Mouse (Mus musculus) brain, adult 2 months (tissue): ENCODE measurements at regions not wholly inside any gene's neighbourhood (a gene's known extent, or its start where the extent isn't known, plus 50 kb on each side); places are given as distances from the start of the nearest gene placed in this dataset.

Experiments used
- DNase-seq: peaks from one replicate; pipeline ENCODE4 v3.0.0; 2011; ENCODE audit warnings: low read depth, low spot score

GRCm38 (mm10) chr7:74224378-74224777 is 210.9 kb upstream of the St8sia2 start:
- peak; percentile 76 for DNase-seq

DNA sequence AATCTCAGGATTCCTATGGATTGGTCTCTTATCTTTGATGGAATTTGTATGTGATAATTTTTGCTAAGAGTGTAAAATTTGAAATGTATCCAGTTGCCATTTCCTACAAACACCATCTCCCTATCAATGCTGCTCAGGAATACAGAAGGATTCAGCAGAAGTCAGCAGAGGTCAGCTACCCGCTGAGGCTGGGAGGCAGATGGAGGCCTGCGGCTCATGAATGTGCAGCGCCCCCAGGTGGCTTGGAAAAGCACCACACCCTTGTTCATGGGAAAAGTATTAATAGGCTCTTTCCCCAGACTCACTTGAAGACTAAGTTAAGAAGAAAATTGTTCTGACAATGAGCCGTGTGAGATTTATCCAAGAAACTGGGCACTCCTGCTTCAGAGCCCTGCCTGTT is 187.2 kb upstream of the St8sia2 start:
- peak; percentile 36 for DNase-seq

DNA sequence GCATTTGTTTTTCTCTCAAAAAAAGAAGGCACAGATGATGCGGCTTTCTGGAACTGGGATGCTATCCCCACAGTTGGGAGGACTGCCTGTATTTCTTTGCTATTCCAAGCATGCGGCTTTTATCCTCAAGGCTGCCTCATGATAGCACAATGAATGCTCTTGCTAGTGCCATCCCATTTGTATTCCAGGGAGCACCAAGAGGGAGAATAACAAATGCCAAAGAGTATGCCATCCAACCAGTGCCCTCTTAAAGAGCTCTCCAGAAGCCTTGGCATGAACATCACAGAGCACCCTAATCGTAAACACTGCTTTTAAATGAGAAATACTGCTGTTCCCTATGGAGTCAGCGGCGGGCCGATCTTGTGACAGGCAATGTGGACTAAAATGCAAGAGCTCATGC is 185.3 kb upstream of the St8sia2 start:
- DNase-seq: peak; percentile 78

- DNase-seq: no peak
Measured at GRCm38 (mm10) chr7:74184661-74185060, 171.2 kb upstream of the St8sia2 start.

DNA sequence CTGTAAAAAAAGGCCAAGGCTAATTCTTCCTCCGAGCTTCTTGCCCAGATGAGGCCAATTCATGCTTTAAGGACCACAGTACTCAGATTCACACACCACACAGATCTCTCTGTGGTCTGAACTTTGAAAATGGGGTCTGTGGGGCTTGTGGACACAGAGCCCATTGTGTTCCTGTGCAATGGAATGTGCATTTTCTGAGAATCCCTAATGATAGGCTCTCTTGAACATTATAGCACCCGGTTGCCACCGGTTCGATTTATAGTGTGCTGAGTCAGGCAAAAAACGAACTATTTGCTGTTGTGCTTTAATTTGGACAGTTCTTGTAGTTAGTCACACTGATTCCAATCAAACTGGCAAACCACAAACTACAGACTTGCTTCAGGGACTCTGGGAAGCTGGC is 160.7 kb upstream of the St8sia2 start:
- DNase-seq: no peak

DNA sequence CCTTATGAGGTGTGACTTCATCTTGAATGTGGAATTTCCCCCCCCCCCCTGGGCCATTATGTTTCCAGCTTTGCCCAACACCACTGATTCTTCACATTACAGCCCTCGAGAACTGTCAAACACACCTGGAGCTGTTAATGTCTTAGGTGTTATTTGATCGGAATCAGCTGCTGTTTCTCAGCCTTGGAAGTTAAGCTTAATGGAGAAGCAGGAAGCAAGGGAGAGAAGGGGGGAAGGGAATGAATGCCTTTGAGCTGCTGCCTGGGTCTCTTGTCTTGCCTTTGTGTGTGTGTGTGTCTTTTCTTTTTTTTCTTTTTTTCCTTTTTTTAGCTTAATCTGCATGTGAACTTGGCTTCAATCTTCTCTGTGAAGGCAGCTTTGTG is 159.7 kb upstream of the St8sia2 start:
- no peak for DNase-seq

- DNase-seq: peak; percentile 13
Measured at GRCm38 (mm10) chr7:74172504-74173229, 159.2 kb upstream of the St8sia2 start.

DNA sequence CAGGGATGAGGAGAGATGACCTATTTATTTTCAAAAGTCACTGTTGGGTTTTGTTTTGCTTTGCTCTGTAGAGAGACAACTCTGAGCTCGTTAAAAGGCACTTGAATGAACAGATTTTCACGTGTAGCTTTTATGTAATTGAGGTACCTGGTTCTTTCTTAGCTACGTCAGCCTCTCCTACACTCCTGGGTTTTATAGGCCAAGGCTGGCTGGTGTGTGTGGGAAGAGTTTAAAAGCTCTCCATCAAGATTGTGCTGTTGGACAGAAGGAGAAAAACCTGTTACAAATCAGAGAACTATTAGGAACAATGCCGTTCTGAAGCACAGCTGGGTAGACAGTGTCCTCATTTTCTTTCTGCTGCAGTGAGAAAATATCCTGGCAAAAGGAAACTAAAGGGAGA is 138.1 kb upstream of the St8sia2 start:
- DNase-seq: peak; percentile 54

- DNase-seq: peak; percentile 60
Measured at GRCm38 (mm10) chr7:74143236-74143635, 129.7 kb upstream of the St8sia2 start.

- DNase-seq: no peak
Measured at GRCm38 (mm10) chr7:74138169-74138568, 124.7 kb upstream of the St8sia2 start.

GRCm38 (mm10) chr7:74130206-74130836 is 116.8 kb upstream of the St8sia2 start:
- DNase-seq: peak; percentile 37

GRCm38 (mm10) chr7:74112071-74112470 is 98.6 kb upstream of the St8sia2 start:
- DNase-seq: no peak

GRCm38 (mm10) chr7:74108347-74108746 is 94.9 kb upstream of the St8sia2 start:
- DNase-seq: peak; percentile 40

DNA sequence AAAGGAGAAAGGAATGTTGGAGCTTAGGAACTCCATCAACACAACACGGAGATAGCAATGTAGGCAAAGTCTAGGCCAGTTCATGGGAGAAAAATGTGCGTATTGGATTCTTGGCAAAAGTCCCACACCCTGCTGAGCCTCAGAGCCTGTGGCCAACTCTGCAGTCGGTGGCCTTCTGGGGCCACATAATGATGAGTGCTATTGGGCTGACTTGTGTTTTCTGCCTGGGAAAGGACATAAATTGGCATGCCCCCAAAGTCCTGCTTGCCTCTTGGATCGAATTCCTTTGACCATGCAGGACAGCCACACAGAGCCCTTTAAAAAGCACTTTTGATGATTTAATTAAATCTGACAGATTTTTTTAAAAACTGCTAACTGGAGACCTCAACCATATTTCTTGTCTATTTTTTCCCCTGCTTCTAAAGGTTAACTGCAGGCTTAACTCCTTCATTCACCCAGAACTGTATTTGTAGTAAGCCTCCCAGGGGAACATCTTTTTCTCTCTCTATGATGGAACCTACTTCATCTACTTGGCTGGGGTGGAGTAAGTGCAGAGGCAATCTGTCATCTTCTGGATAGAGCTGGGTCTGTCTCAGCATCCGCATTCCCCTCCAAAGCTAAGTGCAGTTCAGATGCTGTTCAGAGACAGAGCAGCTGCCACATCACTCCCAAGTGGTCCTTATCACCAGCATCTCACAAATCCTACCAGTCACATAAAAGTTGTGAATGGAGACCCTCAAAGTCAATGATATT is 93.9 kb upstream of the St8sia2 start:
- DNase-seq: peak; percentile 88

DNA sequence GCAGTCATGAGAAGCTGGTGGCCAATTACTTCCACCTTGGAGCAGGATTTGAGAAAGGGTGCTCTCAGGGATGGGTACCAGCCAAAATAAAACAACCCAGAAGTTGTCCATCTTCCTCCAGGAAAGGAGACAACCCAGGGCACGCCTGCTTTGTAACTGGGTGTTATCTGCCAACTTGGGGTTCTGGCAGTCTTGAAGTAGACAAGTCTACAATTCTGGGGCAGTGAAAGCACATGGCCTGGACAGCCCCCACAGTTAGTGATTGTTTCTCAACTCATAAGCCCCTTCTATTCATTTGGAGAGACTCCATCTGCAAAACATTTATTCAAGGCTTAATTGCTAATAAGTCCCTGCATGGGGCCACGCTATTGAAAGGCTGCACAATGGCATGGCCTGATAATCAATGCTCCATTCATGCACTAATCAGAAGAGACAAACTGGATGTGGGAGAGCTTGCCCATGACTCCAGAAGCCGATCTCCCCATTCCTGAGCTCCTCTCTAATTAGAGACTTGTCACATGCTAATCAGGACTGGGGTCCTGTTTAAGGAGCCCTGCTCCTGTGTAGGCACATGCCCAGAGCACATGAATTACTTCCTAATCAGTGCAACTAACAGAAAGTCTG is 78.0 kb upstream of the St8sia2 start:
- no peak for DNase-seq

GRCm38 (mm10) chr7:74080846-74081235 is 67.4 kb upstream of the St8sia2 start:
- no peak for DNase-seq

- DNase-seq: no peak
Measured at GRCm38 (mm10) chr7:74080079-74080845, 66.8 kb upstream of the St8sia2 start.

DNA sequence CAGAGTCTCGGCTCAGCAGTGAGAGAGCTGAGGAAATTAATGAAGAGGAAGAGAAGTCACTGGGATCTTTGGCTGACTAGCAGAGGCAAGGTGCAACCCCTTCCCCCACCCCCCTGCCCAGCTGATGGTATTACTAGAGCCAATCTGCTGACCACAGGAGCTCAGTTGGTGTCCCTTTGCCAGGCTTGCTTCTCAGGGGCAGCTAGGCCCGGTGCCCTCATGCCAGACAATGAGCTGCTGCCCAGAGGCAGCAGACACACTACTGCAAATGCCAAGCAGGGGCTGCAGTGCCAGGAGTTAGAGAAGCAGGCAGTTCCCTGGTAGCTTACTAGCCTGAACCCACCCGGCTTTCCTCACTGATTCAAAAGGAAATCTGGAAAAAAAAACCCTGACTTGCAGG is 59.1 kb upstream of the St8sia2 start:
- DNase-seq: no peak

- no peak for DNase-seq
Measured at GRCm38 (mm10) chr7:74070836-74071235, 57.3 kb upstream of the St8sia2 start.

GRCm38 (mm10) chr7:74065449-74066099 is 52.1 kb upstream of the St8sia2 start:
- DNase-seq: no peak
